Mouse (Mus musculus) midbrain, embryonic 14.5 days (tissue): ENCODE data around the gene Rere. TPM values are rescaled to one million over a fixed set of nuclear protein-coding genes. Genes with fewer than 3 reads are reported as not detected.

Source experiments
- ATAC-seq: fragments of 200-750 bp; cut with Nextera tagmentation; 2 replicates; pipeline ENCODE4 v1.8.0; 2017; ENCODE audit warnings: moderate number of reproducible peaks, moderate library complexity; ENCODE audit not compliant: low FRiP score, low TSS enrichment
- DNase-seq: peaks from one replicate; pipeline ENCODE4 v3.0.0-alpha.2; 2015
- H3K27ac ChIP-seq: fragments of 300-500 bp; sonication (generic); replicated peaks from 2 replicates; pipeline ENCODE4 v1.5.1; 2014; ENCODE audit warnings: mild to moderate bottlenecking, low read depth, low read length, moderate library complexity
- H3K27me3 ChIP-seq: fragments of 300-500 bp; sonication (generic); 2 replicates; pipeline ENCODE4 v1.6.1; 2014; ENCODE audit warnings: low read length, control low read depth, mixed read lengths; ENCODE audit not compliant: control insufficient read depth, insufficient read depth
- H3K36me3 ChIP-seq: fragments of 300-500 bp; sonication (generic); 2 replicates; pipeline ENCODE4 v1.6.1; 2014; ENCODE audit warnings: low read length, control low read depth; ENCODE audit not compliant: control insufficient read depth, insufficient read depth
- H3K4me1 ChIP-seq: fragments of 300-500 bp; sonication (generic); 2 replicates; pipeline ENCODE4 v1.6.1; 2014; ENCODE audit warnings: mild to moderate bottlenecking, antibody characterized with exemption, low read length, control low read depth; ENCODE audit not compliant: control insufficient read depth, insufficient read depth
- H3K4me2 ChIP-seq: fragments of 300-500 bp; sonication (generic); 2 replicates; pipeline ENCODE4 v1.6.1; 2014; ENCODE audit warnings: mild to moderate bottlenecking, low read length, moderate library complexity
- H3K4me3 ChIP-seq: fragments of 300-500 bp; sonication (generic); replicated peaks from 2 replicates; pipeline ENCODE4 v1.5.1; 2014; ENCODE audit warnings: low read depth, low read length
- H3K9ac ChIP-seq: fragments of 300-500 bp; sonication (generic); replicated peaks from 2 replicates; pipeline ENCODE4 v1.6.1; 2014; ENCODE audit warnings: mild to moderate bottlenecking, low read length, moderate library complexity
- H3K9me3 ChIP-seq: fragments of 300-500 bp; sonication (generic); 2 replicates; pipeline ENCODE4 v1.6.1; 2016; ENCODE audit warnings: low read length, control low read depth, mixed read lengths; ENCODE audit not compliant: control insufficient read depth
- WGBS: fragments of 180-500 bp; shearing (Covaris S2); extraction: QIAGEN DNeasy Blood & Tissue Kit; methylation state at CpG from one replicate; pipeline ENCODE4 v1.1.7; 2014; 5-methylcytosine and 5-hydroxymethylcytosine counted together
- polyA plus RNA-seq: library from polyadenylated mRNA; unstranded; fragments of >200 nt; fragmentation: Nextera tagmentation; extraction: Ambion mirVana; gene quantifications from 2 replicates; pipeline ENCODE4 v1.2.1, GENCODE M21; 2014

Gene Rere
- polyA plus RNA-seq, 1 experiment from 2014 or later, result 48.6 TPM

DNA sequence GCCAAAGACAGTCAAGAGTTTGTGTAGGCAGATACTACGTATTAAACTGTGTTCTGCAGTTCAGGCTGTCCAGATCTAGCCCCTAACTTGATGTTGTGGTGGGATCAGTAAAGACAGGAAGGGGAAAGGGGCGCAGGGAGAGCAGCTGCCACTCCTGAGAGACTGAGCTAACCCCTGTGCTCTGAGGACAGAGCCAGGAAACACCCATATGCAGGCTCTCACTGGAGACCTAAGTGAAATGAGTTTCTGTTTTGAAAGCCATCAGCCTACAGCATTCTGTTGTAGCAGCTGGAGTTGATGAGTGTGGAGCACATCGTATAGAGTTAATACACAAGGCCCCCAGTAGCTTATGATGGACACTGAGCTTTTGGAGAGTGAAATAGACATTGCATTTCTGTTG lies 101.1 kb downstream of the Rere start:
- WGBS, result 93% methylated on average over 3 of the region's 3 CpGs

DNA sequence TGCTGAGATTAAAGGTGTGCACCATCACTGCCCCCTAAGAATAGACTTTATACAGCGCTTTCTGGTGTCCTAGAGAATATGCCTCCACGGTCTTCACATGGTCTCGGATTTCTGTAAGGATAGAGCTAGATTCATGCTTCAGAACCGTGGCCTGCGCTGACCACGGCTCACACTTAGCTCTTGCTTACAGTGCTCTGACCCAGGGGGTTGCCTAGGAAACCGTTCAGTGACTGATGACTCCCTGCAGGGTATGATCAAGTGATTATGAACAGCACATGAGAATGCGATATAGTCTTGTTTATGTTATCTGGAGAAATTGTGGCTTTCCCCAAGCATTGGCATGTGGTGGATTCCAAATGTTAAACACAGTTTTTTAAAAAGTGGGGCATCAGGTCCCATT lies 103.0 kb downstream of the Rere start:
- H3K4me3 ChIP-seq, result no peak overlapping the region
- no peaks in the 10 kb centered on the region for H3K36me3 ChIP-seq
- H3K9me3 ChIP-seq, result no peaks in the 10 kb centered on the region
- H3K27me3 ChIP-seq, result no peaks in the 10 kb centered on the region
- no peak for DNase-seq
- no peak for ATAC-seq
- no peak overlapping the region for H3K9ac ChIP-seq
- H3K27ac ChIP-seq, result no peak overlapping the region
- H3K4me1 ChIP-seq, result peaks cover 15% of the 10 kb centered on the region
- 53% methylated on average over 8 of the region's 8 CpGs for WGBS
- no peak overlapping the region for H3K4me2 ChIP-seq

More for the DNA sequence above, 101.1 kb downstream of the Rere start:
- H3K4me3 ChIP-seq, result no peak overlapping the region
- DNase-seq (no peak), ATAC-seq (no peak)
- no peaks in the 10 kb centered on the region for H3K27me3 ChIP-seq
- H3K4me1 ChIP-seq, result peaks cover 15% of the 10 kb centered on the region
- no peak overlapping the region for H3K9ac ChIP-seq
- H3K27ac ChIP-seq, result no peak overlapping the region
- H3K36me3 ChIP-seq, result no peaks in the 10 kb centered on the region
- no peaks in the 10 kb centered on the region for H3K9me3 ChIP-seq
- H3K4me2 ChIP-seq, result no peak overlapping the region

DNA sequence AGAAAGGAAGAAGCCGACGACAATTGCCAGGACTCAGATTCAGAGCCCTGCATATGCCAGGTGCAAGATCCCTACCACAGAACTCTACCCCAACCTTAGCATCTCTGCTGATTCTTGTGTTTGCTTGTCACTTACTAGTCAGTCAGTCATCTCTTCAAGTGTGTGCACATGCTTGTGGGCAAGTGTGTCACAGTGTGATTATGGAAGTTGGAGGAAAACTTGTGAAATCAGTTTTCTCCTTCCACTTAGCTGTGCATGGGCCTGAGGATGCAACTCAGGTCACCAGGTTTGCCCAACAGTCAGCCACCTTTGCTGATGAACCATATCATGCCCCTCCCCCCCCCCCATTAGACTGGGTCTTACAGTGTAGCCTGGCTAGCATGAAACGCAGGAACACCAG lies 103.5 kb downstream of the Rere start:
- no peaks in the 10 kb centered on the region for H3K9me3 ChIP-seq
- H3K9ac ChIP-seq, result no peak overlapping the region
- ATAC-seq (no peak), DNase-seq (no peak)
- H3K4me2 ChIP-seq, result no peak overlapping the region
- no peak overlapping the region for H3K4me3 ChIP-seq
- no peaks in the 10 kb centered on the region for H3K27me3 ChIP-seq
- peaks cover 15% of the 10 kb centered on the region for H3K4me1 ChIP-seq
- WGBS, result 78% methylated on average over 3 of the region's 3 CpGs
- no peak overlapping the region for H3K27ac ChIP-seq
- no peaks in the 10 kb centered on the region for H3K36me3 ChIP-seq

DNA sequence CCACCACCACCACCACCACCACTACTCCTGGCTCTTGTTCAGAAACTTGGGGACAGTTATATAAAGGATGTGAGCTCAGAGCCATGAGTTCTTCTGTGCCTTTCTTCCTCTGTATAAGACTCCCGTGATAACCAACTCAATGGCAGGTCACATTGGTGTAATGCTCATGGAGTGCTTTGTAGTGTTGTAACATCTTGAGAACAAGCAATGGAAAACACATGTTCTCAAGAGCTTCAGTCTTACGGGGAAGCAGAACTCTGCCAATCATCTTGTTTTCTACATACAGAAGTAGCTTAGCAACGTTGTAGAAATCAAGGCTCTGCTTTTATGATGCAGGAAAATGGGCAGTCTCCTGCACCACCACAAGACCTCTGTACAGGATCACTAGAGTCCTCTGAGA lies 107.1 kb downstream of the Rere start:
- H3K4me1 ChIP-seq, result peaks cover 21% of the 10 kb centered on the region
- DNase-seq (no peak), ATAC-seq (no peak)
- H3K9ac ChIP-seq, result no peak overlapping the region
- no peak overlapping the region for H3K4me2 ChIP-seq
- H3K27me3 ChIP-seq, result no peaks in the 10 kb centered on the region
- no peaks in the 10 kb centered on the region for H3K36me3 ChIP-seq
- H3K27ac ChIP-seq, result 0 out of 2 replicates have a peak overlapping the region, but pooled peaks have one; percentile 37
- no peaks in the 10 kb centered on the region for H3K9me3 ChIP-seq
- H3K4me3 ChIP-seq, result no peak overlapping the region
- 83% methylated on average over 3 of the region's 3 CpGs for WGBS

DNA sequence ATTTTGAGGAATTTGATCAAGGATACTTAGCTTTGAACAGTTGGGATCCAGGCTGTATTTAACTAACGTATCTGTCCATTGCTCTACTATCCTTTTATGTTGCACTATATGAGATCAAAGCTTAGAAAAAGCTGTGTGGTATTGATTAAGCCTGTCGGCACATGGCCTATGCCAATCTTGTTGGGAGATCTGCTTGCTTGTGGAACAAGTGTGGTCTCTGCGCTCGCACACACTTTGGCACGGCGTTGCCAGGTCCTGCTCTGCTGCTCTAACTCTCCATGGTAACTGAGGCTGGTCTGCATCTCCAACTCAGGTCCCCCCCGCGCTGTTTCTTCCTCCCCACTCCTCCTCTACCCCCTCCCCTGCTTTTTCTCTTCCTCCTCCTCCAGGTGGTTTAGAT lies 112.2 kb downstream of the Rere start:
- Histone ChIP-seq H3K9ac (no peak overlapping the region), H3K4me2 (no peak overlapping the region), H3K36me3 (no peaks in the 10 kb centered on the region), H3K27ac (no peak overlapping the region), H3K9me3 (no peaks in the 10 kb centered on the region), H3K4me3 (no peak overlapping the region), H3K4me1 (peaks cover 60% of the 10 kb centered on the region), H3K27me3 (no peaks in the 10 kb centered on the region)
- ATAC-seq (no peak), DNase-seq (no peak)
- WGBS, result 41% methylated on average over 8 of the region's 8 CpGs

DNA sequence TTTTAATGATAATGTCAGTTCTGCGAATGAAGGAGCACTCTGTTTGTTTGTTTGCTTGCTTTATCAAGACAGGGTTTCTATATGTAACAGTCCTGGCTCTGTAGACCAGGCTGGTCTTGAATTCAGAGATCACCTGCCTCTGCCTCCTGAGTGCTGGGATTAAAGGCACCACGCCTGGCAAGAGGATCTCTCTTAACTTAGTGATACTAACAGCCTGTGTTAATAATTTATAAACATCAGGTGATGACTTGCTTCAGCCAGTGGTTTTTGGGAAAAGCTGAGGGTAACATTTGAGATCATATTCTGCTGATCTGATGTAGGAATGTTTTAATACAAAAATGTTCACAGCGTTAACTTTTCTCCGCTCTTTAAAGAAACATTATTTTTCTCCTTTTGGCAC lies 112.6 kb downstream of the Rere start:
- Histone ChIP-seq H3K36me3 (no peaks in the 10 kb centered on the region), H3K27ac (no peak overlapping the region), H3K9me3 (no peaks in the 10 kb centered on the region), H3K4me1 (peaks cover 65% of the 10 kb centered on the region), H3K27me3 (no peaks in the 10 kb centered on the region), H3K4me2 (no peak overlapping the region), H3K4me3 (no peak overlapping the region), H3K9ac (no peak overlapping the region)
- ATAC-seq (no peak), DNase-seq (no peak)
- WGBS, result 81% methylated on average over 4 of the region's 4 CpGs

DNA sequence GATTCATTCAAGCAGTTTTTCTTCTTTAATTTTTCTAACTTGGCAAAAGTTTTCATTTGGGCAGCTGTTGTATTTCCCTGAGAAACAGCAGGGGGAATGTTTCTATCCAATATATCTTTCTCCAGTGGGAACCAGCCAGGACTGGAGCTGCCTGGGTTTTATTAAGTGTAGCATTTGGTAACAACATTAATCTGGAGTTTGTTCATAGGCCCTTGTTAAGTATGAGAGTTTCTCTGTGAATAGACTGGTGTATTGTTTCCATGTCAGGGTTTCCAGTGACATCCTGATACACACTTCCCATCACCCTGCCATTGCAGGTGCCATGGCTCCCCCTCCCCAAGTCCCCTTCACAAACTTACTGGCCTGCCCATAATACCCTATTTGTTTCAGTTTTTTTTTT lies 114.9 kb downstream of the Rere start:
- ATAC-seq (no peak), DNase-seq (no peak)
- Histone ChIP-seq H3K27ac (peak overlapping the region; percentile 80), H3K9ac (no peak overlapping the region), H3K4me3 (no peak overlapping the region), H3K4me2 (peak overlapping the region; percentile 18; the same call in 1 of the 2 replicates), H3K9me3 (no peaks in the 10 kb centered on the region), H3K27me3 (no peaks in the 10 kb centered on the region), H3K4me1 (peaks cover 68% of the 10 kb centered on the region), H3K36me3 (no peaks in the 10 kb centered on the region)

DNA sequence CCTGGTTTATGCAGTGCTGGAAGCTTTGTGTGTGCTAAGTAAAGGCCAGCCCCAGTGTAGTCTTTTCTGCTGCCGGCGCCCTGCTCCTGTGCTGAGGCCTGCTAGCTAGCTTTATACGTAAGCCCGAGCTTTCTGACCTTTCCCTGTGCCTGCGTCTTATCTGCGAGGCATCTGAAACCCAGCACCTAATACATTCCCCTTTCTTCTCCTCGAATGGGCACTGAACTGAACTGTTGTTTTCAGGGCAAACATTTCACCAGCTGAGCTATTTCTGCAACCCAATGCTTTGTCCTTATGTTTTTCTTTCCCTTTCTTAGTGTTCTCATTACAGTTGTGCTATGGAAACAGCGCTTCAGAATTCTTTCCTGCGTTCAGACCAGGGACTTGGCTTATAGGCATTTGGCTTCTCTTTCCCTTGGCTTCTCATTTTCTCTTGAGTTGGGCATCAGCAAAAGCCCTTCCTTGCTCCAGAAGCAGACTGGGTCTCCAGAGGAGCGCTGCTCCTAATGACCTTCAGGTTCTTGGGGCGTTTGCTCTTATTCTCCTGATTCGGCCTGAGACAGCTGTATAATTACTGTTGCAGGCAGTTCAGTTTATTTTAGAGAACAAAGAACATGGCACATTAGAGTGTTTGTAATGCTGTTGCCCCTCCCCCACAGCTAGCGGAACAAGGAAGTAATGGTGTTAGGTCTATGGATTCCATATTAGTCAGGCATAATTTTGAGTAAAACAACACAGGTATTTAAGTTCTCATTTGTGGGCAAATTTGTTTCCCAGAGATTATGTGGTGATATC lies 115.6 kb downstream of the Rere start:
- peak overlapping the region; percentile 18; the same call in 1 of the 2 replicates for H3K4me2 ChIP-seq

DNA sequence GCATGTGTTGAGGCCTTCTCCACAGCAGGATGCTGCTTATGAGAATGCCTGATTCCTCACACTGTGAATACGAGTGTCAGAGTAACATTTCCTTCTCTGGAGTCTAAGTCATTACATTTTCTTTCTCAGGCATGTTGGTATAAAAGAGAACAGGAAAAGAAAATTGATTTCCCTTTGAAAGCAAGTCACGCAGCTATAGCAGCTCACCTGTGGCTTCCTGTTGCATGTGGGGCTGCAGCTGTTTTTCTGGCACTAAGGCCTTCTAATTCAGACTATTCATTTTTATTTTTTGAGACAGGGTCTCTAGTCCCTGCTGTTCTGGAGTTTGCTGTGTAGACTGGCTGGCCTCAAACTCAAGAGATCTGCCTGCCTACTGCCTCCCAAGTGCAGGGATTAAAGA lies 117.6 kb downstream of the Rere start:
- Histone ChIP-seq H3K36me3 (no peaks in the 10 kb centered on the region), H3K4me3 (no peak overlapping the region), H3K9ac (no peak overlapping the region), H3K27me3 (no peaks in the 10 kb centered on the region), H3K27ac (peak overlapping the region; percentile 43; the same call in 1 of the 2 replicates), H3K9me3 (no peaks in the 10 kb centered on the region), H3K4me1 (peaks cover 68% of the 10 kb centered on the region), H3K4me2 (no peak overlapping the region)
- ATAC-seq, result no peak
- 34% methylated on average over 2 of the region's 2 CpGs for WGBS
- no peak for DNase-seq

More for the DNA sequence above, 115.6 kb downstream of the Rere start:
- peak; percentile 69 for DNase-seq
- Histone ChIP-seq H3K9me3 (no peaks in the 10 kb centered on the region), H3K36me3 (no peaks in the 10 kb centered on the region), H3K27ac (peak overlapping the region; percentile 80), H3K9ac (no peak overlapping the region; the same call in 1 of the 2 replicates), H3K4me3 (no peak overlapping the region), H3K27me3 (no peaks in the 10 kb centered on the region), H3K4me1 (peaks cover 69% of the 10 kb centered on the region)
- ATAC-seq, result no peak
- 20% methylated on average over 13 of the region's 13 CpGs for WGBS
